Mouse (Mus musculus): ENCODE results near the gene Prph. TPM values are rescaled to one million over a fixed set of nuclear protein-coding genes. Genes with fewer than 3 reads are reported as not detected.
A peak's percentile ranks its signal among the peaks of the same experiment; 100 is the strongest.

Prph gene
- 0.52 and 2.2 TPM in 2 replicates for total RNA-seq (2021)
- long read RNA-seq, partial matches to known transcripts = 1 of 2 reads
- long read RNA-seq, other reads (novel, unspliced or antisense) = 1 of 2 reads

DNA sequence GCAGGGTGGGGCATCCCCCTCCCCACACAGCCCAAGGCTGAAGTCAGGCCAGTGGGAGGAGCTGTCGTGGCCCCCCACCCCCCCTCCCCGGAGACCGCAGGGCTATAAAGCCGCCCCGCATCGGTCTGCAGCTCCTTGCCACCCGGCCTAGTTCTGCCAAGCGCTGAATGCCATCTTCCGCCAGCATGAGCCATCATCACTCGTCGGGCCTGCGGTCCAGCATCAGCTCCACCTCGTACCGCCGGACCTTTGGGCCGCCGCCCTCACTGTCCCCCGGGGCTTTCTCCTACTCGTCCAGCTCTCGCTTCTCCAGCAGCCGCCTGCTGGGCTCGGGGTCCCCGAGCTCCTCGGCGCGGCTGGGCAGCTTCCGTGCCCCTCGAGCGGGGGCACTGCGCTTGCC is at the start of gene Prph:
Gene Prph, plus strand, starts transcription at position 135 of the 400 bp plus-strand sequence.
- no peak for DNase-seq

GRCm38 (mm10) chr15:99008801-99009241 is 46.2 kb upstream of the Prph start:
- no peak for DNase-seq

GRCm38 (mm10) chr15:99010896-99011295 is 44.1 kb upstream of the Prph start:
- DNase-seq = no peak

DNA sequence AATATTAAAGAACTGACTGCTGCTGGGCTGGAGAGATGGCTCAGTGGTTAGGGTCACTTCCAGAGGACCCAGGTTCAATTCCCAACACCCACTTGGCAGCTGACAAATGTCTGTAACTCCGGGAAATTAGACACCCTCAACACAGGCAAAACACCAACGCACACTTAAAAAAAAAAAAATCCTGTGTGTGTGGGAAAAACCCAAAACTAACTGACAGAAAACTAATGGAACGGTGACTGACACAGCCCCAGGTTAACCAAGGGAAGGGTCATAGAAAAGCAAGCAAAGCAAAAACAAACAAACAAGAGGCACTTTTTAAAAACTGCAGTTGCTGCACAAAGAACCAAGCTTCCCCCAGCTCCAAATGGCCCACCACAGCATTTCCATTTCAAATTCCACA is 43.0 kb upstream of the Prph start:
- DNase-seq = no peak

GRCm38 (mm10) chr15:99014496-99015030 is 40.4 kb upstream of the Prph start:
- no peak for DNase-seq

DNA sequence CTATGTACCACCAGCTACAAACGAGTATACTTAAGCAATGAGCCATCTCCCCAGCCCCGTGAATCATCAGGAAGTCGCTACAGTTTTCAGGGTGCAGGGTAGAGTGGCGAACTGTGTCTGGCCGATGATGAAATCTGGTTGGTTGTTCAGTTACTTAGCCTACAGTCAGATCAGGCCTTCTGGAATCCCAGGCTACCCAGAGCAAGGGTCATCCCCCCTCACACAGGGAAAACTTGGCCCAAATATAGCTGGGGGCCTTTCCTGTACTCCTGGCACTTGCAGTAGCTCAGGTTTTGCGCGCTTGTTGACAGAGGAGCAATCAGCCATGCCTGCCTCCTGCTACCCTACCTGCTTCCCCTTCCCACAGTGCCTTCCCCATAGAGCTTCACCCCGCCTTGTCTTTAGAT is 37.6 kb upstream of the Prph start:
- no peak for DNase-seq

GRCm38 (mm10) chr15:99017986-99018385 is 37.0 kb upstream of the Prph start:
- no peak for DNase-seq

DNA sequence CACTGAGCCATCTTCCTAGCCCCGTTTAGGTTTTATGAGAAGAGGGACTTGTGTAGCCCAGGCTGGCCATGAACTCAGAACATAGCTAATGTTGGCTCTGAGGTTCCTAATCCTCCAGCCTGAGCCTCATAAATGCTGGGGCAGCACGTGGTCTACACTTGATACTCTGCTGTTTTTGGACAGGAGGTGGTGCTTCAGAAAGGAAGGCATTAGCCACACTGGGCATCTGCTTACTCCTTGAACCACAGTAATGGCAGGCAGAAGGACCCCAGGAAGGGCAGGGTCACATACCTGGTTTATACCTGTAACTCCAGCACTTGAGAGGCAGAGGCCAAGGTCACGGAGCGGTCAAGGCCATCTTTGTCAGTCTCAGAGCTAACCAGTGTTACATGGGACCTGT is 36.3 kb upstream of the Prph start:
- DNase-seq = no peak

DNA sequence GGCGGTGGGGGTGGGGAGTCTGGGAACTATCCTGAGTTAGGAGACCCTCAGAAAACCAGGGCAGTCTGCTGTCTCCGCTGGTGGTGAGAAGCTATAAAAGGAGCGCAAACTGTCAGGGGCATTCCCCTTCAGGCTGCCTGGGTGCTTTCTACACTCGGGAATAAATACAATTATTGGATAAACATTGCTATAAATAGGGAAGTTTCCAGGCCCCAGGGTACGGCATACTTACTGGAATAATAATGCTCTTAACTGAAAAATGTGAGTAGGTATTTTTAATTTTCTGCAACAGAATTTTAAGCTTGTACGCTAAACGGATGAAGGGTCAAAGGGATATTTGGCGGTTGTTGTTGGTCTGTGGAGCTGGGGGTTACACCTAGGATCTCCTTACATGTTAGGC is 35.5 kb upstream of the Prph start:
- no peak for DNase-seq

- DNase-seq = no peak
Measured at GRCm38 (mm10) chr15:99020171-99020570, 34.8 kb upstream of the Prph start.

DNA sequence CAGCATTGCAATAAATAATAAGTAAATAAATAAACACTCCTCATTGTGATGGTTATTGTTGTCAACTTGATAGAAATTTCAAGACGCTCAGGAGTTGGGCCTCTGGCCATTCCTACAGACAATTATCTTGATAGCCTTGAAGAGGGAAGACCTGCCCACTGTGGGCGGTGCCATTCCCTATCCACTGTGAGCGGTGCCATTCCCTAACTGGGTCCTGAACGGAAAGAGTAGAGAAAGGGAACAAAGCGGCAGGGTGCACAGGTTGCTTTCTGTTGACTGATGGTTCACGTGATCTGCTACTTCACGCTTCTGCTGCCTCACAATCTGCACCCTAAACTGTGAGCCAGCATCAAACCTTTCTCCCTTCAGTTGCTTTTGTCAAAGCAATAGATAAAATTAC is 33.7 kb upstream of the Prph start:
- no peak for DNase-seq

DNA sequence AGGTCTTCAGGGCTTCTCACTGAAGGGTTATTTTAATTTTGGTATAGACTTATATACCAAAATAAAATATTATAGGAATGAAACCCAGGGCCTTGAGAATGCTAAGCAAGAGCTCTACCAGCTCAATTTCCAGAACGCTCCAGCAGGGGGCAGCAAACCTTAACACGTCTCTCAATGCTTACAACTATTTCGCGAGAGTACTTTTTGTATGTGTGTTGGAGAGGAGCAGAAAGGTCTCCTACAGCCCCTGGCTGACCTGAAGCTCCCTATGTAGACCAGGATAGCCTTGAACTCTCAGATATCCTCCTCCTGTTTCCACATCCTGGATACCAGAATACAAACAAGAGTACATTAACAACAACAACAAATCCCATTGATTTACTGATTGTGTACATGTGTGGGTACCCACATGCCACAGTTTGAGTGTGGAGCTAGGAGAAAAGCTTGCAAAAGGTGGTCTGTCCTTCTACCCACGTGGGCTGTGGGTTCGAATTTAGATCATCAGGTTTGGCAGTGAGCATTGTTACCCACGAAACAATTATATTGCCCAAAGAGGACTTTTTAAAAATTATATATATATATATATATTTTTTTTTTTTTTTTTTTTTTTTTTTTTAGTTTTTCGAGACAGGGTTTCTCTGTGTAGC is 30.2 kb upstream of the Prph start:
- peak; percentile 85 for DNase-seq

DNA sequence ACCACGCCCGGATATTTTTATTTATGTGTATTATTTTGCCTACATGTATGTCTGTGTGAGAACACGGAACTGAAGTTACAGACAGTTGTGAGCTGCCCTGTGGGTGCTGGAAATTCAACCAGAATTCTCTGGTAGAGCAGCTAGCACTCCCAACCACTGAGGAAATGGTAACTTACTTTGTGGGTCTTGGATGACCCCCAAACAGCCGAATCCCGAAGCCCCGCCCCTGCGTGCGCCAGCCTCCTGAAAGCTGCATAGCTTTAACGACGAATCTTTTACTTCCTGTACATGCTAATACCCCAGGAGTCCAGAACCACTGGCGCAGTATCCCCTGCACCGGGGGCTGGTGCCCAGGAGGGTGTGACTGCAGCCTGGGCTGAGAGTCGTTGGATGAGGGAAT is 29.6 kb upstream of the Prph start:
- DNase-seq = no peak

- DNase-seq = peak; percentile 43
Measured at GRCm38 (mm10) chr15:99026259-99026658, 28.7 kb upstream of the Prph start.

GRCm38 (mm10) chr15:99027116-99027515 is 27.9 kb upstream of the Prph start:
- no peak for DNase-seq

GRCm38 (mm10) chr15:99028874-99029458 is 26.0 kb upstream of the Prph start:
- DNase-seq = no peak

DNA sequence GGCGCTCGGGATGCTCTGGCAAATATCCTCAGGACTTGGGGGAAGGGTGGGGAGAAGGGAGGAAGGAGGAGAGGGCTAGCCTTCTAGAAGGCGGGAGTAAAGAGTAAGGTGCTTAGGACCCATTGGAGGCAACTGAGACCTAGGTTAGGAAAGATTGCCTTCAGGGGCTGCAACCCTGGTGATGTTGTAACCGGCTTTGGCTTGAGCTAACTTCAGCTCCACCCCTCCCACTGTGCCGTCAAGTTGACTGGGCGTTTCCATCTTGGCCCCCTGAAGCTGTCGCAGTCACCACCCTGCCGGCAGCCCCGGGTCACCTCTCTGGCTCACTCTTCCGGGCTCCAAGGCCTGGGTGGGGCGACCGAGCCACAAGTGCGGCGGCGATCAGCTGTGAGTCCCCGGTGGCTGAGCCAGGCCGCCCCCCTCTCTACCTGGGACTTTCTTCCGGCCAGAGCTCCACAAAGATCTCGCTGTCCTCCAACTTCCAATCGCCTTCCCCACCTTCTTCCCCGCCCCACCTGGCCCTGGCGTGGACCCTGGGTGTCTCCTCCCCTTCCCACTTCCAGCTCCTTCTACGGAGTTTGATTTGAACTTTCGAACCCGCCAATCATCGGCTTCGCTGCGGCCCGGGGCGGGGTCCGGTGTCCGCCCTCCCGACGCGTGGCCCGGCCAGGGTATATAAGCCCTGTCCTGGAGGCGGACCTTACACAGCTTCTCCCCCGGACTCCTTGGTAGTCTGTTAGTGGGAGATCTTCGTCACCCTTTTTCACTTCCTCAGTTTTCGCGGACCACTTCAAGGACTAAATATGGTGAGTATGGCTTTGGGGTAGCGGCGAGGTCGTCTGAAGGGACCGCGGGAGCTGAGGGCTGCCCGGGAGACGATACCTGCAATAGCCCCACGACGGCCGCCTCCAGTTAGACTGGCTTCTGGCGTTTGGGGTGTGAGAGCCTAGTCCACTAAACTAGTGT is 25.1 kb upstream of the Prph start, which contains the start of gene Tuba1c:
Gene Tuba1c, plus strand, starts transcription at position 273 of the 966 bp plus-strand sequence.
- peak; percentile 95 for DNase-seq

DNA sequence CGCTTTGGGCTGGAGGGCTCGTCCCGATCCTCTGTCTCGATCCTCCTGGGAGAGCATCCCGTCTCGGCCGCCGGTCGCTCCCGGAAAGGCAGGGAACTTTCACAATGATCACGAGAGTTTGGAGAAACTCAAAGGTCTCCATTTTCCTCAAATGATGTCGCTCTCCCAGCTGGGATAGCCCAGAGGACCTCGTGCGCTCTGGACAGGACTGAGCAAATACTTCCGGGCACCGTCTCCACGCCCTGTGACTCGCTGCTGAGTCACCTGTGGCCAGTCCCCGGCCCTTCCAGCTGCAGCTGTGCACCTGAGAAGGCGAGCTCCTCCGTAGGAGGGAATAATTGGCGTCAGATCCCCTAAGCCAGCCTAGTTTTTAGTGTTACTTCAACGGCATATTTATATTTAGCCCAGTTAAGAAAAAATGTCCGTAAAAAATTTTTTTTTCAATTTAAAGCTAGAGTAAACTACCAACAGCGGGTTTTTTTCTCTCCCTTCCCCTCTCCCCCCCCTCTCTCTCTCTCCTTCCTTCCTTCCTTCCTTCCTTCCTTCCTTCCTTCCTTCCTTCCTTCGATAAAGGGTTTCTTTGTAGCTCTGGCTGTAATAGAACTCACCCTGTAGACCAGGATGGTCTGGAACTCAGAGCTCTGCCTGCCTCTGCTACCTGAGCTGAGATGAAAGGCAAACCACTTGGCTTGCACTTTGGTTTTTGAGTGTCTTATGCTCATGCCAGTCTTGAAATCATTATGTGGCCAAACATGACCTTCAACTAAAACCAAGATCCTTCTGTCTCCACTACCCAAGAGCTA is 24.2 kb upstream of the Prph start:
- DNase-seq = peak; percentile 71

- no peak for DNase-seq
Measured at GRCm38 (mm10) chr15:99031388-99031675, 23.6 kb upstream of the Prph start.

DNA sequence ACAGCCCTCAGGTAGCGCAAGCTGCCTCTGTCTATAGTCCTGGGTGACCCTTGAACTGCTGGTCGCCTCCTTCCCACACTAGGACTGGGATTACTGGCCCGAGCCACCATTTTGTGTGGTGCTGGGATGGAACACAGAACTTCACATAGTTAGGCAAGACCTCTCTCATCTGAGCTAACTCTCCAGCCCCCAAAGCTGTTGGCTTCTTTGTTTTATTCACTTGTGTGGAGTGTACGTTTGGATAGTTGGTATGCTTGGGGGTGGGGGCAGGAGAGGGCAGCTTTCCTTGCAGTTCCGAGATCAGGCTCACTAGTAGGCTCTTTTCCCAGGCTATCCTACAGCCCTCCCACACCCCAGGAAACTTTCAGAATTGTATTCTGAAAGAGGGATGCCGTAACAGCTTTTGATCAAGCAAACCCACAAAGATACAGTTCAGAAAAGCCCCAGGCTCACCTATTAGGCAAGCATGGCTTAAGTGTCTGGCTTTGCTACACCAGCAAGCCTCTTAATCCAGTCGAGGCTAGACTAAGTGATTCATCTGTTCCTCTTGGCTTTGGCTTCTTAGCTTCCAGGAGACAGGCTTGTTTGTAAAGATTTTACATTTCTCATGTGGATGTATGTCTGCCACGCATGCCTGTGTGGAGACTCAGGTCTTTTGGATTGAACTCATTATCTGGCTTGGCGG is 22.8 kb upstream of the Prph start:
- no peak for DNase-seq

GRCm38 (mm10) chr15:99032726-99033250 is 22.2 kb upstream of the Prph start:
- DNase-seq = peak; percentile 40

Measured in adrenal gland, postnatal 25 days (tissue).